Mouse (Mus musculus) brain, embryonic 18.5 days (tissue): Measurements from ENCODE around the gene Chd6.

Experiments used
- DNase-seq: peaks from one replicate; pipeline ENCODE4 v3.0.0-alpha.2; 2012; ENCODE audit warnings: low read depth, low spot score

Gene Chd6

GRCm38 (mm10) chr2:160933890-160934289 is 175.0 kb downstream of the Chd6 start:
- DNase-seq: no peak

DNA sequence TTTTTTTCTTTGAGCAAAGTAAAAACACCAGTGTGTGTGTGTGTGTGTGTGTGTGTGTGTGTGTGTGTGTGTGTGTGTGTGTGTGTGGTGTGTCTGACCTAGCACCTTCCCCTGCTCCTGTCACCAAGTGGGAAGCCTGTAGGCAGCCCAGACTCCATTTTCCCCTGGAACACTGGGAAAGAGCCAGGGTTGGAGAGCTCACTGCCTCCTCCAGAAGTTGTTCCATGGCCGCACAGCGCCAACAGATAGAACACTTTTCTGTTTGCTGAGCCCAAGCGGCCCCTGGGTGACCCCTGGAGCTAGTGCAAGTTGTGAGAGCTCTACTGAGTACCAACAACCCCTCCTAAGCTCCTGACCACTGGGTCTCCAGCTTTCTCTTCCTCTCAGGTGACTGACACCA is 175.9 kb downstream of the Chd6 start:
- DNase-seq: no peak

- DNase-seq: no peak
Measured at GRCm38 (mm10) chr2:160932325-160932724, 176.6 kb downstream of the Chd6 start.

DNA sequence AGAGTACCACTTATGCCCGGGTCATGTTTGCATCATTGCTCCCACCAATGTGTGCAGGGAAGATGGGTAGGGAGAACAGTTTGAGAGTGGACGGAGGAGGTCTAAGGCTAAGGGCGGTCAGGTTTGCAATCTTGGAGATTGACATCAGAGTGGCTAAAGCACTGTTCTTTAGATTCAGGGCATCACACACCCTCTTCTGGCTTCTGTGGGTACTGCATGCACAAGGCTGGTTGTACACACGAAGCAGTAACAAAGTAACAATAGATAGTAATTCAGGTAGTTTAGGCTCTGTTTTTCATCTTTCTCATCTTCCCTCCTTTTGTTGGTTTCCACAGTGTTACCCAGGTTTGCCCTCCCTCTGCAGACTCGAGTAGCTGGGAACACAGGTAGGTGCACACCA is 177.5 kb downstream of the Chd6 start:
- DNase-seq: no peak

DNA sequence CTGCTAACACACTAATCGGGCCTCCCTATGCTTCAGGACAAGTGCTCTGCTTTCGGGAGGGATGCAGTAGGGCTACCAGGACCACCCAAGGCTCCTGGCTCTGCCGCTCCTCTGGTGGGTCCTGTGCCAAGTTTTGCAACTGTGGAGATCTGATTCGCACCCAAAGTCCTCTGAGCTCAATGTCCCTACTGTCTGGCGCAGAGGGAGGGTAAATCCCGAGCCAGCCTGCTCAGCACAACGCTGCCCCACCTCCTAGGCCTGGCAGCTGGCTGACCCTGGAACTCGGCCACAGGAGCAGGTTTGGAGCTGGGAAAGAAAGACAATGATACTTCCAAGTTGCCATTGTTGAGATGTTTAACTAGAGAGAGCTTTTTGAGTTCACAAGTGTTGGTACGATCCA is 183.7 kb downstream of the Chd6 start:
- no peak for DNase-seq

GRCm38 (mm10) chr2:160921285-160921684 is 187.6 kb downstream of the Chd6 start:
- DNase-seq: no peak

- no peak for DNase-seq
Measured at GRCm38 (mm10) chr2:160918930-160919215, 190.0 kb downstream of the Chd6 start.

- no peak for DNase-seq
Measured at GRCm38 (mm10) chr2:160918154-160918929, 190.5 kb downstream of the Chd6 start.

GRCm38 (mm10) chr2:160917313-160917712 is 191.6 kb downstream of the Chd6 start:
- no peak for DNase-seq

DNA sequence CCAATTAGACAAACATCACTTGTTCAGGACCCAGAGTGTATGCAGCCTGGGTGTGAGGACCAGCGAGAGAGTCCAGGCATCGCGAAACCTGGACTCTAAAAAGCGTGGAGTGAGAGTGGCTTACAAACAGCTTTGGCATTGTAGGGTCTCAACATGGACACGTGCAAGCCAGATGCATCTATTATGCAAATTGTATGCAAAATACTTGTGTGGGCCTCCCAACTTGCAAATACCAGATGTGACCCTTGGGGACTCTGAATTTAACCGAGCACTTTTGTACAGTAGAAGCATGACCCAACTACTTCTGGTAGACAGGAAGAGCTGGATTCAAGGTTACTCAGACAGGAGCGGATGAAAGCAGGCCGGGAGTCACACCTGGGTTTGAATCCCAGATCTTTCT is 192.2 kb downstream of the Chd6 start:
- no peak for DNase-seq

DNA sequence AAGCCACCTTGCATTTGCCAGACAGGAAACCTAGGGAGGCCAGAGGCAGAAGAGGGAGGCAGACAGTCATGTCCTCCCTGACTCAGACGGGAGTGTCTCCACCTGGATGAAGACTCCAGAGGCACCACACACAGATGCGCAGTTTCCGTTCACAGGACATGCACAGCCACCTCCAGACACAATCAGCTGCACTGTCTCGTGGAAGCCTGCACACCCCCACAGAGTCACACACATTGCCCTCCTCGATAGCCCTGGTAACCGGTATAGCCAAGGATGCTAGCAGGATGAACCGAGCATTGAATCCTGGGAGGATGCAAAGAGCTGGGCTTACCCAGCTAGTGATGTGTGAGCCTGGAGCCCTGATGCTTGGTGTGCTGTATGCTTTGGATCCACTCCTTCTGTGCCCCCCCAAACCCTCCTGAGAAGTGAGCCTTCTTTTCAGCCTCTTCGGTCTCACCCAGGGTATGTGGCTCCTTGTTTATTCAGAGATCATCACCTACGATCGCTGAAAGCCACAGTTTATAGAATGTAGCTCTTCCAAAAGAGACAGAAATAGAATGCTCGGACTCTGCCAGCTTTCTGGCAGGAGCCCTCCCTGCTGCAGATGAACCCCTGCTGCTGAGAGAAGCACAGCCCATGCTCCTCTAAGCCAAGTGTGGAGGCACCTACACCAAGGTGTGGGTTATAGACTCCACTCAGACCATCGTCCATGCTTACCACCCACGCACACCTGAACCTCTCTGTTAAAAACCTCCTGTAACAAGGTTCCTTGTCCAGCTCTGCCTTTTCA is 192.9 kb downstream of the Chd6 start:
- no peak for DNase-seq

GRCm38 (mm10) chr2:160914656-160915055 is 194.2 kb downstream of the Chd6 start:
- DNase-seq: no peak

- no peak for DNase-seq
Measured at GRCm38 (mm10) chr2:160912231-160912671, 196.6 kb downstream of the Chd6 start, which contains the start of gene Emilin3. Gene Emilin3, minus strand, starts transcription at chr2:160912328.

DNA sequence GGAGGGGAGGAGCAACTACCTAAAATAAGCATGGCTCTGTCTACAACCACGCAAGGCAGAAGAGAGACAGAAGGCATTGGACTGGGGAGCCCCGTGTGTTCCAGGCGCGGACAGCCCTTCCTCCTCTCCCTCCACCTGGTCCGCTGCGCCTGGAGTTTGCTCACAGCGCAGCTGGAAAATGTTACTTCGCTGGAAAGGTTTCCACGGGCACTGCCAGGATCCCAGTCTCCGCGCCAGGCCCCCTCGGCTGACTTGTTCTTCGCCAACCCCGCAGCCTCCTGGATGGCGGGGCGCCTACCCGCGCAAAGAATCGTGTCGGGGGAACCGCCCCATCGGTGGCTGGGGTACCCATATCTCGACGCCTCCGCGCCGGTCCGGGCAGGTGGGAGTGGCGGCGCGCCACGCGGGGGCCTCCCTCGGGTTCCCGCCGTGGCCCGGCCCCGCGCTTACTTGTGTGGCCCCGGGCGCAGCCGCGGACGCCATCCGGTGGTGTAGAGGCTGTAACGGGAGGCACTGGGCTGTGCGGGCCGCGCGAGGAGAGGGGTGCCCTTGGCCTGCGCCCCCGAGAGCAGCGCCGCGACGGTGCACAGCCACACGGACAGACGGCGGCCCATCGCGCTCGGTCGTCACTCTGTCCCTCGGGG is 197.2 kb downstream of the Chd6 start:
- DNase-seq: no peak

- DNase-seq: no peak
Measured at GRCm38 (mm10) chr2:160910633-160911032, 198.2 kb downstream of the Chd6 start.

- DNase-seq: no peak
Measured at GRCm38 (mm10) chr2:160908607-160909006, 200.3 kb downstream of the Chd6 start.

DNA sequence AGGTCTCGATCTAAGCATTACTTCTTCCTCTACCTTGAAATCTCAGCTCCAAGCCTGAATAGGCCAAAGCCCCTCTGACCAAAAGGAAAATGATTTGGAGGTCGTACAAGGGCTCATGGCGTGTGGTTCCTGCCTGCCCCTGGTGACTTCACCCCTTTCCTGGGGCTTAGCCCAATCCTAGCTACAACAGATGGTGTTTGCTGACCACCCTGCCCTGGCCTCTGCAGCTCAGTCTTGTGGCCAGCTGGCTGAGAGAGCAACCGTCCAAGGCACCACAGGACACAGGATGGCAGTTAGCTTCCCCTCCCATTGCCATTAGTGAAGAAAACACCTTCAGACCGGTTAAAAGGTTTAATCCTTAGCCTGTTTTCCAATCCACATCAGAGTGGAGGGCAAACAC is 202.8 kb downstream of the Chd6 start:
- no peak for DNase-seq

- no peak for DNase-seq
Measured at GRCm38 (mm10) chr2:160905301-160905700, 203.6 kb downstream of the Chd6 start.

GRCm38 (mm10) chr2:160901656-160902412 is 207.0 kb downstream of the Chd6 start:
- no peak for DNase-seq
